Mouse (Mus musculus) lung, postnatal 0 days (tissue): ENCODE measurements around the gene Tbx19.

Source experiments
- CTCF ChIP-seq: IDR thresholded peaks from 2 replicates; pipeline ENCODE4 v1.5.1; 2016; ENCODE audit warnings: antibody characterized with exemption, mild to moderate bottlenecking
- EP300 ChIP-seq: IDR thresholded peaks from 2 replicates; pipeline ENCODE4 v1.6.1; 2016; ENCODE audit warnings: antibody characterized with exemption, mild to moderate bottlenecking, control low read depth

DNA sequence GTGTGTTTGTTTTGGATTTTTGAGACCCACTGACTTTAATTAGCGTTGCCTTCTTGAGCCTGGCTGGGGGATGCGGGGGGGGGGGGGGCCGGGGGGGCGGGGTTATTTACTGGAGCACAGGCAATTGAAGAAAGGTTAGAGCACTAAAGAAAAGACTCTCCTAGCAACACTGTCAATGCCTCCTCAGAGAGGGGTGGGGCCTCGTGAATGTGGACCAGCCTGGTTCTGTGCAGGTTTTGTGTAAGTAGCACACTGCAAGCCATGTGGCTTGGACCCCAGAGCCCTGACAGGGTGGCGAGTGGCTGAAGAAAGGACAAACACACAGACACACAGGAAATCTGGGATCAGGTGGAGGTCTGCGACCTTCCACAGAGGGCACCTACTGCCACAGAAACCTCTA is 65.7 kb downstream of the Tbx19 start:
- TF ChIP-seq CTCF (no peak), EP300 (no peak)
